Mouse (Mus musculus): ENCODE data around the gene Pdgfa.
A peak's percentile ranks its signal among the peaks of the same experiment; 100 is the strongest.

Pdgfa gene

DNA sequence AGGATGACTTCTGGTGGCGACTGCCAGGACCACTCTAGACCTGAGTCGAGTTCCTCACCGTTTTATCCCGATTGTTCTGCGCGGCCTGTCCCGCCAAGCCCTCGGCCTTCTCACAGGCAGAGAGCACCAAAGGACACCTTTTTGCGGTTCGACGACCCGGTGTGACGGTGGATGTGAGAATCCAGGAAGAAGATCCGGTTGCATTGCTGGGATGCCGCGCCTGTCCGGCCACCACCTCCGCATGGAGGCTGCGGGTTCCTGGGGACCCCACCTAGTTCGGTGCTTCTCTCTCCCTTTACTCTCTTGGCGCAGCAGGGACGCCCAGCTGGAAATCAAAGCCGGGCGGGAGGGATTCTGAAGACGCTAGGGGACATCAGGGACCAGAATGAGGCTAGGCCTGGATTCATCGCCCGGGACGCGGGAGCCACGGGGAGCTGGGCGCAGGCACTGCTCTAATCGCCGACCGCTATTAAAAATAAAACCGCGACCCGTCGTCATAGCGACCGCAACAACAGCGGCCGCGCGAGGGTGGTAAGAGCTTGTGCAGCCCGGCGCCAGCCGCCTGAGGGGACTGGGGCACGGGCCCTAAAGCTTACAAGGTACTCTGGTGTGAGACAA, at the start of gene Pdgfa:
Gene Pdgfa (minus strand): TSS at position 200 of the 618 bp plus-strand sequence.
- DNase-seq, result no peak

DNA sequence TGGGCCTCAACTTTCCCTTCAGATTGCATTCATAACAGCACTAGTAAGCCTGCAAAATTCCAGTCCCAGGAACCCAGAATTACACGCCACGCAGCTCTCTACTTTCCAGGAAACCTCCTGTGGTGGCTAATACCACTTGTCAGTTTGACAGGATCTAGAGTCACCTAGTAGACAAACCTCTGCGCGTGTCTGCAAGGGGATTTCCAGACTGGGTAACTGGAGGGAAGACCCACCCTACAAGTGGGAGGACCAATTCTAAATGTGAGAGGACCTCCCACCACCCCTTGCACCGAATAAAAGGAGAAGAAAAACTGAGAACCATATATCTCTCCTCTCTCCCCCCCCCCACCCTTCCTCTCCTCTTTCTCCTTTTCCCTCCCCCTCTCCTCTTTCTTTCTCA, 49.5 kb upstream of the Pdgfa start:
- no peak for DNase-seq

DNA sequence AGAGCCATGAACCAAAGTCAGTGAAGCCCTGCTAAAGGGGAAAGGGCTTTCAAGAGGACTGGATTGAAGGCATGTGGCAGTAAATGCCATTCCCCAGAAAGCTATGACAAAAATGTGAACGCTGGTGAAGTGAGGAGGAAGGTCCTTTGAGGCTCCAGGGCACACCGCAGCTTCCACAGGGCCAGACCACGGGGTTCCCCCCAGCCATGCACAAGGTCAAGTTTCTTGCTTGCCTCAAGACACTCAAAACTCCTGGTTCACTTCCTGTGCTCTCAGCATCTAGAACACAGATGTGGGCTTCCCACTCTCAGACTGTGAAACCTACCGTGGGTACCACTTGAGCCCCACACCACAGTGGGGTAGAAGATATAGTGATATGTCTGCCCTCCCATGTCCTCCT, 46.4 kb upstream of the Pdgfa start:
- DNase-seq, result no peak

DNA sequence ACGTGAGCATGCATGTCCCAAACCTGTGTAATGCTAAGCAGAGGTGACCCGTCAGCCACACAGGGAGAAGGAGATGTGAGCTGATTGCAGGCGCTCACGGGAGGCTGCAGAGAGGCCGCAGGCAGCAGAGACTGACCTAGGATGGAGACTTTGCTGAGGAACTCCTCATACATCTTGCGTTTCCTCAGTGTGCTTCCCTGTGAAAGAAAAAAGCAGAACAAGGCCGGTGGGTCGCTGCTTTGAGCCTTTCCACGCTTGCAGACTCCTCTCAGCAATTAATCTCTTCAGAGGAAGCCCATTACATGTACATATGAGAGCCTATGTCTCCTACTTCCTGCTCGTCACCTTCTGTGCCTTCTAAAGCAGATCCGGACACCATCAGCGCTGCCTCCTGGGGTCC, 45.1 kb upstream of the Pdgfa start:
- DNase-seq, result no peak

DNA sequence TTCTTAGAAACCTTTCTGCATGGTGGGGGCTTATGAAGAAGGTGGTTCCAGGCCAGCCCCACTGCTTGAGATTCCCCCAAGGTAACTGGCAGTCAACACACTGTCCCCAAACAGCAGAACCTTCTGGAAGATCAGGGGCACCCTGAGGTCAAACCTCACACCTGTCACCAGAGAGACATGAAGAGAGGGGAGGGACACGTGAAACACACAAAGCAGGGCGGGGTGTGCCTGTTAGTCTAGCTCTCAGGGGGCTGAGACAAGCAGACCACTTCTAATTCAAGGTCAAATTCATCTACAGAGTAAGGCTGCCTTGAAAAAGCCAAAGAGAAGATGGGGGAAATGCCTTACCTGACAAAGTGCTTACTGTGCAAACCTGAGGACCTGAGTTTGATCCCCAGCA, 38.0 kb upstream of the Pdgfa start:
- no peak for DNase-seq

DNA sequence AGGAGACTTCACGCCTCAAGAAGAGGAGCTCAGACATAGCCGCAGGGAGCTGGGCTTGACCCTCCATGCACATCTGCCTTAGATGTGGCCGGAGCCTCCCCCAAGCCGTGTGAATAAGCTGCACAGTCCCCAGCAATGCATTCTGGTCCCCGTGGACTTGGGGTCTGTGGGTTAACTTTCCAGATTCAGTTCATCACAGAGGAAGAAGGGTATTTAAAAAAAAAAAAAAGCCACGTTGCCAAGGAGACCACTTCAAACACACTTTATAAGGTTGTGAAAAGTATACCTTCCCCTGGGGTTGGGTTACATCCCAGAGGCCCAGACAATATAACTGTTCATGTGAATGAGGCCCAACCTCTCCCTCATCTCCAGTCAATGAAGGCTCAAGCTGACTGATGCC, 37.6 kb upstream of the Pdgfa start:
- DNase-seq, result no peak

DNA sequence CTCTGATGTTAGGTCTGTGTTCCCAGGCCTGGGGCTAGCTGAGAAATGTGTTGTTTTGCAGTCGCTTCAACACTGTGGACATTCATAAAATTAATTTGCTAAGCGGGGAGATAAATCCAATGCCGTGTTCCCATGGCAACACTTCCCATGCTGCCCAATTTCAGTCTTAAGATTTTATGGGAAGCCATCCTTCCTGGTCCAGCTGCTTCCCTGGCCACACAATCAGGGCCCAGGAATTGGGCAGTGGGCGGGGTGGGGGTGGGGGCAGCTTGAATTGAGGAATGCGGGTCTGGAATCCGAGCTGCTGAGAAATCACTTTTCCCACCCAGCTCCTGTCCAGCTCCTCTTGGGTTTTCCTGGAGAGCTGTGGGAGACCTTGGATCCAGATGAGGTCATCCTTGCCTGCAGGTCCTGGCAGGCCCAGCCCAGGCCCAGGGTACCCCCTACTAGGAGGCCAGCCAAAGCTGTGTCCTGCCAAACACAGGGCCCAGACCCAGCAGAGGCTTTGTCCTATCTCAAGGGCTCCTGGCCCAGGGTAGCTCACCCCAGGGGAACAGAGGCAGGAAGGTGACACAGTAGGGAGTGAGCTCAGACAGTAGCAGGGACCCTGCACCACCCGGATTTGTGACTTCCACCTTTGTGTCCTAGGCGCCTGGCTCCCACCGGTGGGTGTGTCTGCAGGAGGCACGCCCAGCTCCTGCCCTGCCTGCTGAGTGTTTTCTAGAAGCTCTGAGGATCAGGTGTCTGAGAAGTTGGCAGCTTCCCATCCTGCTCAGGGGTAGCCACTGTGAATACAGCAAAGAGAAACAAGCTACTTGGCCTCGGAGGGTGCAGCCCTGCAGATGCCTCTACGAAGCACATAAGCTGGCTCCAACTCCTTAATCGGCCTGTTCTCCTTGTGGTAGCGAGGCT, 36.5 kb upstream of the Pdgfa start:
- DNase-seq, result peak; percentile 29

- DNase-seq, result no peak
Measured at GRCm38 (mm10) chr5:139027603-139028002, 30.4 kb upstream of the Pdgfa start.

DNA sequence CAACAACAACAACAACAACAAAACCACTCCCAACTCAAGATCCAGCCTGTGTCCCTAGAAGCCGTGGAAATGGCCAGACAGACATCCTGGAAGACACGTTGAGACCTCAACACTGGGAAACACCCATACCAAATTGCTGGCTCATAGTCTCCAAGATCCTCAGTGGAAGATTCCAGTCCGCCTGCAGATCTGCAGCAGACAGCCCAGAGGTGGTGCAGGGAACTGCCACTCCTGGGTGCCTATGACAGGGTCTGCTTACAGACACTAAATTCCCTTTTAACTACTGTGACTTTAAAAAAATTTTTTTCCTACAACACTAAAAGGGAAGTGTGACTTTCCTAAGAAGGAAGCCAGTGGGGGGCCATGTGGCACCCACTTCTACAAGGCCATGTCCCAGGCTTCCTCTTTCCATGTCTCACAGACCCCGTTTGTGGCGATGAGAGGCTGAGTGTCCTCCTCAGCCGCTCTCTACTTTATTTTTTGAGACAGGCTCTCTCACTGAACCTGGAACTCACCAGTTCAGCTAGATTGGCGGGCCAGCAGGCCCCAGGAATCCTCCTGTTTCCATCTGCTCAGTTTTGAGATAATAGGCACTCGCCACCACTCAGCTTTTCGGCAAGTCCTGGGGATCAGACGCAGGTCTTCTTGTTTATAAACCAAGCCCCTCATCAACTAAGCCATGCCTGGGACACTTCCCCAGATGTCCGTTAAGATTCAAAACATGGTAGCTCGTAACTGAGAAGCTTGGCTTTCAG, 27.4 kb upstream of the Pdgfa start:
- DNase-seq, result peak; percentile 51

DNA sequence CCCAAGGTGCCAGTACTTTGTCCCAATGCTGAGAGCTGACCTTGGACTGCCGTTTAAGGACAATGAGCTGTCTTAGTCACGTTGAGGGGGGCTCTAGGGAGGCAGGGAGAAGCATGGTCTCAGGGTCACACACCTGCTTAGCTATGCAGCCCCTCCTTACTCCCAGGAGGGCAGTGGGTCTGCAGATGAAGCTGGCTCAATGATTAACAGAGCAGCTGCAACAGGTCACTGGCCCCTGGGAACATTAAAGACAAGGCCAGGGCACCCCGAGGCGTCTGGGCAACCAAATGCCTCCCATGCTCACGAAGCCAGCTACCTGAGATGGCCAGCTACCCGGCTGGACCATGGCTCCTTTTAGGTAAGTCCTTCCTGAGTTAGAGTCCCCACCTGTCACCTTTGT, 23.4 kb upstream of the Pdgfa start:
- DNase-seq, result no peak

DNA sequence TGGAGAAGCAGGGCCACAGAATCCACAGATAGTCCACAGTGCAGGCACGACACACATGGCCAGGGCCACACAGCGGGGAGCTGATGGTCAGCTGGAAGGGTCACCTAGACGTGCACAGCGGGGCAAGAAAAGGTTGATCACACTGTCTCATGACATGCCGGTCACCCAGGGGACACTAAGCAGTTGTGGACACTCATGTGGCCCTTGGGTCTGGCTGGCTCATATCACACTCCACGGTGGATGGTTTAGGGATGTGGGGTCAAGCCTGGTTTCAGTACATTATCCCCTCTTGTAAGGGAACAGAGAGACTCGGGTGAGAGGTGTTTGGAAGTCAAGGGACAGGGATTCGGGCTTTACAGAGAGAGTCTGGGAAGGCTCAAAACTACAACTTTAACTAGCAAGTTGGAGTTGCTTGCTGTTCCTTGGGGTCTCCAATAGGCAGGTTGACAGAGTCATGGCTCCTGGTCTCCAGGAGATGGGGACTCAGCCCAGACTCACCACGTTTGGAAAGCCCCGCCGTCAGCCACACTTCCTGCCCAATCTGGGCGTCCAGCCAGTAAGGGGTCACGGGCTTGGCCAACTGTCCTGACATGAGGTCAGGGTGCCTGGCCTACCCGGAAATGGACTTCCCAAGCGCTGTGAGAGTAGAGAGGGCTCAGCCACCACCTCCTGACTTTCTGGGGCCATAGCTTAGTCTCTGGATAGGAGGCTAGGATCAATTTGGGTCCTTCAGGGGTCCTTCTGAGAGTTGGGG, 20.4 kb upstream of the Pdgfa start:
- DNase-seq, result no peak

GRCm38 (mm10) chr5:139015097-139015496, 17.9 kb upstream of the Pdgfa start:
- no peak for DNase-seq

DNA sequence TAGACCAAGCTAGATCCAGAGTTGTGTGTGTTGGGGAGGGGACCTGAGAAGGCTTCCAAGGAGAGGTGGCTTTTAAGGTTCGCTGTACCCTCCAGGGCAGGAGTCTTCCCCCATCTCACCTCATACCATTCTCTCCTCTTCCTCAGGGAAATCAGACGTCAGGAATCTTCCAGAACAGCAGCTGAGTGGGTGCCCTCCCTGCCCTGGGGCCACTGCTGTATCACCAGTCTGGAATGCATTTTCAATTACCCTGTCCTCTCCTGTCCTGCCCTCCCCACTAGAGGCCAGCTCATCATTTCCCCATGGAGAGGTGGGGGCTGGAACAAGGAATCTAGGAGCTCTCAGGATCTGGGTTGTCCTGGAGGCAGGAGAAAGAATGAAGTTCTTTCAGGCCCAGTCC, 13.5 kb upstream of the Pdgfa start:
- no peak for DNase-seq

GRCm38 (mm10) chr5:139007141-139007775, 10.1 kb upstream of the Pdgfa start:
- DNase-seq, result peak; percentile 33

DNA sequence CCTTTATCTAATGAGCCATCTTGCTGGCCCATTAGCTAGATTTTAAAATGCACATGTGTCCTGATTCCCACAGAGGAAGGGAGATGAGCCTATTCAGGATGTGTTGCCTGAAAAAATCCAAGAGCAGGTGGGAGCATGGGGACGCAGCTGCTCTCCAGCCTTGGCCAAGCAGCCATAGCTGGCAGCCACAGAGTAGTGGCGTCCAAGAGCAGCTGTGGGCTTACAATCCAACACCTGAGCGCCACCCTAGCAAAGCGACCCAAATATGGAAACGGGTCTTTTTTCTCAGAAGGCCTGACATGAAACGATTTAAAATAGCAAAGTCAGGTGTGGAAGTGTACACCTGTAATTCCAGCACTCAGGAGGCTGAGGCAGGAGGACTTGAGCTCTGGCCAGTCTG, 7.4 kb upstream of the Pdgfa start:
- no peak for DNase-seq

DNA sequence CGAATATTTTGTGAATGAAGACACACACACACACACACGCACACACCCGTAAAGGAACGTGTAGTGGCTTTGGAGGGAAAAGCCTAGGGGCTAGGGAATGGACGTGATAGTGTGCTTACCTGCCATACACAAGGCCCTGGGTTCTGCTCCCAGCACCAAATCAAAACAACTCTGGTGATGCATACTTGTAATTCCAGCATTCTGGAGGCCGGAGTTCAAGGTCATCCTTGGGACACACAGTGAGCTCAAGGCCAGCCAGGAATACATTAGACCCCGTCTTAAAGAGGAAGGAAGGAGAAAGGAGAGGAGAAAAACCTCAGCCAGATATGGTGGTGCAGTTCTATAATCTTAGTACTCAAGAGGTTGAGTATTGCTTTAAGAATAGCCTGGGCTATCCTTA, 2.5 kb upstream of the Pdgfa start:
- no peak for DNase-seq

GRCm38 (mm10) chr5:138997936-138998580, 888 bp upstream of the Pdgfa start:
- DNase-seq, result no peak

GRCm38 (mm10) chr5:138996322-138997073, 672 bp downstream of the Pdgfa start:
- DNase-seq, result peak; percentile 60

GRCm38 (mm10) chr5:138995721-138996311, 1.4 kb downstream of the Pdgfa start:
- peak; percentile 66 for DNase-seq

Data from cerebellum, adult 8-10 months (tissue).